Mouse (Mus musculus) stomach, postnatal 0 days (tissue): ENCODE results near the gene Zmynd10. TPM values are rescaled to one million over a fixed set of nuclear protein-coding genes. Genes with fewer than 3 reads are reported as not detected.

Experiments
- ATAC-seq: fragments of 200-750 bp; cut with Nextera tagmentation; 2 replicates; pipeline ENCODE4 v1.8.0; 2017; ENCODE audit not compliant: low FRiP score, low TSS enrichment
- DNase-seq: peaks from one replicate; pipeline ENCODE4 v3.0.0-alpha.2; 2016; ENCODE audit warnings: low spot score
- H3K27ac ChIP-seq: fragments of 300-500 bp; sonication (generic); replicated peaks from 2 replicates; pipeline ENCODE4 v1.5.1; 2014; ENCODE audit warnings: mild to moderate bottlenecking, control low read depth
- H3K27me3 ChIP-seq: fragments of 300-500 bp; sonication (generic); 2 replicates; pipeline ENCODE4 v1.6.1; 2014; ENCODE audit warnings: low read length; ENCODE audit not compliant: control insufficient read depth, insufficient read depth
- H3K36me3 ChIP-seq: fragments of 300-500 bp; sonication (generic); 2 replicates; pipeline ENCODE4 v1.6.1; 2014; ENCODE audit warnings: low read length, mixed read lengths; ENCODE audit not compliant: control insufficient read depth, insufficient read depth
- H3K4me1 ChIP-seq: fragments of 300-500 bp; sonication (generic); replicated peaks from 2 replicates; pipeline ENCODE4 v1.6.1; 2014; ENCODE audit warnings: antibody characterized with exemption; ENCODE audit not compliant: control insufficient read depth, insufficient read depth
- H3K4me2 ChIP-seq: fragments of 300-500 bp; sonication (generic); replicated peaks from 2 replicates; pipeline ENCODE4 v1.6.1; 2014; ENCODE audit warnings: low read depth, mild to moderate bottlenecking, control low read depth, moderate library complexity
- H3K4me3 ChIP-seq: fragments of 300-500 bp; sonication (generic); 2 replicates; pipeline ENCODE4 v1.5.1; 2014; ENCODE audit warnings: low read depth, low read length, control low read depth
- H3K9ac ChIP-seq: fragments of 300-500 bp; sonication (generic); 2 replicates; pipeline ENCODE4 v1.6.1; 2014; ENCODE audit warnings: mild to moderate bottlenecking, low read length, control low read depth, mixed read lengths
- H3K9me3 ChIP-seq: fragments of 300-500 bp; sonication (generic); 2 replicates; pipeline ENCODE4 v1.6.1; 2016; ENCODE audit warnings: low read length; ENCODE audit not compliant: control insufficient read depth
- CTCF ChIP-seq: IDR thresholded peaks from 2 replicates; pipeline ENCODE4 v1.5.1; 2016; ENCODE audit warnings: antibody characterized with exemption, low read depth, mild to moderate bottlenecking, moderate library complexity
- EP300 ChIP-seq: optimal IDR thresholded peaks from 2 replicates; pipeline ENCODE3; 2016; ENCODE audit warnings: antibody characterized with exemption
- WGBS: fragments of 180-500 bp; shearing (Covaris S2); extraction: QIAGEN DNeasy Blood & Tissue Kit; methylation state at CpG from one replicate; pipeline ENCODE4 v1.1.7; 2014; 5-methylcytosine and 5-hydroxymethylcytosine counted together
- polyA plus RNA-seq: library from polyadenylated mRNA; unstranded; fragments of >200 nt; fragmentation: Nextera tagmentation; extraction: Ambion mirVana; gene quantifications from 2 replicates; pipeline ENCODE4 v1.2.1, GENCODE M21; 2015

Gene Zmynd10
- polyA plus RNA-seq, 1 experiment from 2014 or later: 0.97 TPM

GRCm38 (mm10) chr9:107551117-107551889 lies 4.2 kb downstream of the Zmynd10 start, which contains the start of gene Rassf1:
Gene Rassf1, plus strand, starts transcription at chr9:107551555.
- peak within 1 kb of the TSS; percentile 59 for H3K9ac ChIP-seq
- peaks cover 19% of the 10 kb centered on the region for H3K4me1 ChIP-seq
- no peaks in the 10 kb centered on the region for H3K36me3 ChIP-seq
- H3K9me3 ChIP-seq: no peaks in the 10 kb centered on the region
- TF ChIP-seq EP300 (no peak), CTCF (no peak)
- H3K4me3 ChIP-seq: peak within 1 kb of the TSS; percentile 46
- peak; percentile 43 for ATAC-seq
- DNase-seq: peak; percentile 80
- peak within 1 kb of the TSS; percentile 78 for H3K4me2 ChIP-seq
- peak within 1 kb of the TSS; percentile 69 for H3K27ac ChIP-seq
- WGBS: 2% methylated on average over 62 of the region's 63 CpGs
- H3K27me3 ChIP-seq: no peaks in the 10 kb centered on the region

- no peaks in the 10 kb centered on the region for H3K27me3 ChIP-seq
- WGBS: 11% methylated on average over 8 of the region's 8 CpGs
- DNase-seq (no peak), ATAC-seq (no peak)
- H3K4me3 ChIP-seq: peak overlapping the region; percentile 46
- peaks cover 24% of the 10 kb centered on the region for H3K4me1 ChIP-seq
- H3K9me3 ChIP-seq: no peaks in the 10 kb centered on the region
- peak overlapping the region; percentile 69 for H3K27ac ChIP-seq
- H3K9ac ChIP-seq: peak overlapping the region; percentile 59
- peak overlapping the region; percentile 78 for H3K4me2 ChIP-seq
- TF ChIP-seq EP300 (no peak), CTCF (no peak)
- H3K36me3 ChIP-seq: no peaks in the 10 kb centered on the region
Measured at GRCm38 (mm10) chr9:107551890-107552355, 4.8 kb downstream of the Zmynd10 start.

GRCm38 (mm10) chr9:107552690-107553393 lies 5.7 kb downstream of the Zmynd10 start:
- 73% methylated on average over 5 of the region's 5 CpGs for WGBS
- DNase-seq (no peak), ATAC-seq (no peak)
- Histone ChIP-seq H3K9me3 (no peaks in the 10 kb centered on the region), H3K27ac (peak overlapping the region; percentile 69; the same call in 1 of the 2 replicates), H3K36me3 (peaks cover 7% of the 10 kb centered on the region), H3K4me1 (peaks cover 22% of the 10 kb centered on the region), H3K4me2 (peak overlapping the region; percentile 78; the same call in 1 of the 2 replicates), H3K27me3 (no peaks in the 10 kb centered on the region), H3K4me3 (no peak overlapping the region), H3K9ac (no peak overlapping the region)
- TF ChIP-seq EP300: no peak
- no peak for TF ChIP-seq CTCF

GRCm38 (mm10) chr9:107553541-107554318 lies 6.6 kb downstream of the Zmynd10 start:
- DNase-seq: no peak
- Histone ChIP-seq H3K4me1 (peaks cover 22% of the 10 kb centered on the region), H3K9ac (peak overlapping the region; percentile 58), H3K27me3 (no peaks in the 10 kb centered on the region), H3K36me3 (peaks cover 16% of the 10 kb centered on the region), H3K9me3 (no peaks in the 10 kb centered on the region), H3K4me2 (peak overlapping the region; percentile 83), H3K4me3 (peak overlapping the region; percentile 69), H3K27ac (peak overlapping the region; percentile 78)
- WGBS: 7% methylated on average over 37 of the region's 37 CpGs
- peak; percentile 33; the same call in 1 of the 2 replicates for ATAC-seq
- TF ChIP-seq EP300 (no peak), CTCF (no peak)

GRCm38 (mm10) chr9:107554319-107554825 lies 7.3 kb downstream of the Zmynd10 start:
- peak overlapping the region; percentile 85 for H3K9ac ChIP-seq
- peak overlapping the region; percentile 69 for H3K4me3 ChIP-seq
- no peaks in the 10 kb centered on the region for H3K9me3 ChIP-seq
- TF ChIP-seq CTCF: no peak; the same call in 1 of the 2 replicates
- TF ChIP-seq EP300: no peak
- peak overlapping the region; percentile 97 for H3K27ac ChIP-seq
- H3K4me1 ChIP-seq: peaks cover 22% of the 10 kb centered on the region
- peak overlapping the region; percentile 83 for H3K4me2 ChIP-seq
- WGBS: under 1% methylated on average over 45 of the region's 53 CpGs
- H3K27me3 ChIP-seq: no peaks in the 10 kb centered on the region
- peaks cover 22% of the 10 kb centered on the region for H3K36me3 ChIP-seq
- ATAC-seq (peak; percentile 91), DNase-seq (peak; percentile 98)
